Mouse (Mus musculus): Measurements from ENCODE around the gene Ctsd.

Ctsd gene

GRCm38 (mm10) chr7:142374413-142375015 is 13.3 kb downstream of the Ctsd start:
- no peak for DNase-seq (ENCODE audit: low read depth, low spot score)

- no peak for DNase-seq (ENCODE audit: low read depth, low spot score)
Observed at GRCm38 (mm10) chr7:142373641-142374412, 14.0 kb downstream of the Ctsd start, which contains the start of gene Ifitm10. Gene Ifitm10, minus strand, starts transcription at chr7:142373753.

- no peak for DNase-seq (ENCODE audit: low read depth, low spot score)
Observed at GRCm38 (mm10) chr7:142373039-142373438, 14.8 kb downstream of the Ctsd start.

GRCm38 (mm10) chr7:142371768-142372661 is 15.8 kb downstream of the Ctsd start:
- DNase-seq (ENCODE audit: low read depth, low spot score) = peak; percentile 38

- DNase-seq (ENCODE audit: low read depth, low spot score) = no peak
Observed at GRCm38 (mm10) chr7:142371398-142371767, 16.5 kb downstream of the Ctsd start.

- no peak for DNase-seq (ENCODE audit: low read depth, low spot score)
Observed at GRCm38 (mm10) chr7:142370937-142371336, 16.9 kb downstream of the Ctsd start.

- DNase-seq (ENCODE audit: low read depth, low spot score) = no peak
Observed at GRCm38 (mm10) chr7:142369820-142370219, 18.0 kb downstream of the Ctsd start.

- no peak for DNase-seq (ENCODE audit: low read depth, low spot score)
Observed at GRCm38 (mm10) chr7:142368856-142369255, 19.0 kb downstream of the Ctsd start.

GRCm38 (mm10) chr7:142363107-142363506 is 24.7 kb downstream of the Ctsd start:
- no peak for DNase-seq (ENCODE audit: low read depth, low spot score)

- no peak for DNase-seq (ENCODE audit: low read depth, low spot score)
Observed at GRCm38 (mm10) chr7:142360743-142361142, 27.1 kb downstream of the Ctsd start.

GRCm38 (mm10) chr7:142359129-142359528 is 28.7 kb downstream of the Ctsd start:
- DNase-seq (ENCODE audit: low read depth, low spot score) = no peak

- no peak for DNase-seq (ENCODE audit: low read depth, low spot score)
Observed at GRCm38 (mm10) chr7:142357566-142357965, 30.3 kb downstream of the Ctsd start.

GRCm38 (mm10) chr7:142354661-142355233 is 33.1 kb downstream of the Ctsd start:
- no peak for DNase-seq (ENCODE audit: low read depth, low spot score)

GRCm38 (mm10) chr7:142353854-142354253 is 34.0 kb downstream of the Ctsd start:
- DNase-seq (ENCODE audit: low read depth, low spot score) = peak; percentile 80

- peak; percentile 65 for DNase-seq (ENCODE audit: low read depth, low spot score)
Observed at GRCm38 (mm10) chr7:142351569-142351968, 36.3 kb downstream of the Ctsd start.

- DNase-seq (ENCODE audit: low read depth, low spot score) = no peak
Observed at GRCm38 (mm10) chr7:142349308-142349961, 38.4 kb downstream of the Ctsd start.

- DNase-seq (ENCODE audit: low read depth, low spot score) = no peak
Observed at GRCm38 (mm10) chr7:142347542-142347941, 40.3 kb downstream of the Ctsd start.

GRCm38 (mm10) chr7:142342247-142342640 is 45.6 kb downstream of the Ctsd start:
- no peak for DNase-seq (ENCODE audit: low read depth, low spot score)

- no peak for DNase-seq (ENCODE audit: low read depth, low spot score)
Observed at GRCm38 (mm10) chr7:142341564-142342246, 46.1 kb downstream of the Ctsd start.

- DNase-seq (ENCODE audit: low read depth, low spot score) = peak; percentile 61
Observed at GRCm38 (mm10) chr7:142340269-142340970, 47.4 kb downstream of the Ctsd start.

Measured in CD4-positive, CD25-positive, alpha-beta regulatory T cell, adult 2 months (primary cell).